Mouse (Mus musculus) right cerebral cortex, adult 18-20 months (tissue): Measurements from ENCODE around the gene Pgm2l1.

Source experiments
- DNase-seq: peaks from one replicate; pipeline ENCODE4 v3.0.0; 2022; ENCODE audit warnings: mixed read lengths

Pgm2l1 gene

GRCm38 (mm10) chr7:100227158-100227875 lies at the start of gene Pgm2l1:
TSS of gene Pgm2l1 (plus strand) at chr7:100227394.
- peak; percentile 98 for DNase-seq

DNA sequence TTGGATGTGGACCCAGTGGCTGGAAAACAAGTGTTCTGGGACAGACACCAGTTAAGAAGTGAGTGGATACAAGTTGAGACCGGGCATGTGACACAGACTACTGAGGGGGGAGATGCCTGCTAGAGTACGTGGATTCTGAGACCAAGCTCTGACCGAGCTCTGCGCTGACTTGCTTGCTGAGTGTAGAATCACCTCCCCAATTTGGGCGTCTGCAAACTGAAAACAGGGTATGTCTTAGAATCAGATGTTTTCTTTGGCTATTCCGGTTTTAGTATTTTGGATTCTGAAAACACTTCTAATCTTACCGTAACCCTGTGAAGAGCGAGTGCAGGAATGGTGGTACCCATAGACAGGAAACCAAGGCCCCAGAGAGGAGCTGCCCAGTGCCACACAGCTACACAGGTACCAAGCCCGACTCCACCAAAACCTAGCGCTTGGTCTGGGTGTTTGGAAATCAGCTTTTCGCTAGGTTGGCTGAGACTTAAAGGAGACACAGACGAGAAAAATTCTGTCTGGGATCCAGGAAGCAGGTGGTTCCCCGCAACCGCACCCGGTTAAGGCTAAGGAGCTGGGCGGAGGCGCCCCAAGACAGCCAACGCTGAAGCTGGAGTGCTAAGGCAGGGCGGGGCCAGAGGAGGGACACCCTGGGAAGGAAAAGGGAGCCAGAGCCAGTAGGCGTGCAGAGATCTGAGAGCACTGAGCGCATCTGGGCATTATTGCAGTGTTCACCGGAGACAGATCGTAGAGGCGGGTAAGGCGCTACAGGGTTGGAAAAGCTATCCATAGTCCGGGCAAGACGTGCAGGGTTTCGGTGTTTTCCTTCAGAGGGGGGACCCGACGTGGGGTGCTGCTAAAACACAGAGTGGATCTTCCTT lies 48.9 kb upstream of the Pgm2l1 start:
- DNase-seq = peak; percentile 74

DNA sequence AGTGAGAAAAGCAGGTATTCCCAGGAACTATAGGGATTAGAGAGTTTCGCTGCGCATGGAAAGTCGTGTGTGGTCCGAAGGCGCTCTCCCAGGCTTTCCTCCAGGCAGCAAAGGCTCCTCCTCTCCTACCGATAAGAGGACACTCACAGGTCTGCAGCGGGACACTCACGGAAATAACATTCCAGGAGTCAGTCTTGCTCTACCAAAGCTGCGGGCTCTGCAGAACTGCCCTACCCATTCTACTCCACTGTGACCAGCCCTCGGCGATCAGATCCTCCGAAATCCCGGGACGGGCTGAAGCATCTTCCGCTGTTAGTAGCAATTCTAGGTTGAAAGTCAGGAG lies 48.3 kb upstream of the Pgm2l1 start:
- no peak for DNase-seq

DNA sequence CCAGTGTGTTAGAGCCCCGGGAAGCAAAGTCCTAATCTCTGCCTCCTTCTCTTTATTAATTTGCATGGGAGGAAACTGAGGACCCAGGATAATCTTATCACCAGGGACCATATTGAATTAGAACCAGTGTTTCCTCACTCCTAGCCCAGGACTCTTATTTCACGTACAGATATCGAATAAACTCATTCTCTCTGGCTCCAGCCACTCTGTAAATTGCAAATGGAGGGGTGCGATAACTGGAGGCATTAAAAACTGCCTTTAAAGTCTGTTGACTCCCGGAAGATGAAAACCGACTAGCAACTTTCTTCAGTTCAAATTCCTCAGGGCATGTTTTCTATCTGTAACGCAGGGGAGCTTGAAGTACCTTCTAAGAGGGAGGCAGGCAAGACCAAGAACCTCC lies 47.8 kb upstream of the Pgm2l1 start:
- DNase-seq = no peak

- no peak for DNase-seq
Measured at GRCm38 (mm10) chr7:100179836-100180407, 47.3 kb upstream of the Pgm2l1 start.

GRCm38 (mm10) chr7:100181176-100181575 lies 46.0 kb upstream of the Pgm2l1 start:
- DNase-seq = no peak

DNA sequence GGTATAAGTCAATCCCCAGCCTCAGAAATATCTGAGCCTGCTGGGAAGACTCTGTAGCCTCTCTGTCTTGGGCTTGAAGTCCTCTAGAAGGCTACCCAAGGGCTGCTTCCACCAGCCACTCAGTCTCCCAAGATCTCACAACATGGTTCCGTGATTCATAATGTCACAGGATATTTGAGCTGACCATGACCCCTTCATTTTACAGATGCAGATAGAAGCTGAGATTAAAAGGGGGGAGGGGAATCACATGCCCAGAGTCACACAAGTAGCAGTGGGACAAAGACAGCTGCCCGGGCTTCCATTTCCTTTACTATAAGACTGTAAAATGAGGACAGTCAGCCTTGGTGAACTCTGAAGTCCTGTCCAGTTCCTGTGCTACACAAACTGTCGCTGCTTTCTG lies 45.6 kb upstream of the Pgm2l1 start:
- no peak for DNase-seq

DNA sequence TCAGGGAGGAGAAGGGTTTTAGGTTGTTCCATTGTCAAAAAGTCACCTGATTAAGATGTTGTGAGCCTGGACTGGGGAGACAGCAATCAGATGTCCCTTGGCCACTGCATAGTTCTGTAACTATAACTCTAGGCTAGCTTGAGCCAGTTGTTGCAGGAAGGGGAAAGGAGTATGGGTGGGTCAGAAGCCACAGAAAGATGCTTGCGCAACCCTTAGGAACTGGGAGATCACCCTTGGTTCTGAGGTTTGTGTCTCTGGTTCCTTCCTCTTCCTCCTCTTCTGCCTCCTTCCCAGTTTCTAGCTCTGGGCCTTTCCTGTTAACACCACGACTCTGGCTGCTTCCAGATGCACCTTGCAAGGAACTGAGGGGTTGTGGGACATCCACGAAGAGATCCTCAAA lies 44.8 kb upstream of the Pgm2l1 start:
- no peak for DNase-seq

DNA sequence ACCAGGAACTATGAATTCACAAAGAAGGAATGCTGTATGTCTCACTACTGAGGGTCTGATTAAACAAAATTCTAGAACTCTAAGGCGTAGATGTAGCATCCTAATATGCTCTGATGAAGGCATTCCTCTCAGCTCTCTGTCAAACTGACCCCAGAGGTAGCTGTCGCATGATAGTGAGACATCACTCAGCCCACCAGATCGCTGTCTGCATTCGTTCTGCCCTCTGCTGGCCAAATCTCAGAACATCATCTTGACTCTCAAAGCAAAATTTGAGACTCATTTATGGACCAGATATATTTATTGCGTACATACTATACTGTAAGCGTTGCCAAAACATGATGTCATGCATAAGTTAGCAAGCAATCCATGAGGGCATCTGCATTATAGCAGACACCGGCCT lies 39.6 kb upstream of the Pgm2l1 start:
- peak; percentile 13 for DNase-seq

- no peak for DNase-seq
Measured at GRCm38 (mm10) chr7:100190167-100190566, 37.0 kb upstream of the Pgm2l1 start.

DNA sequence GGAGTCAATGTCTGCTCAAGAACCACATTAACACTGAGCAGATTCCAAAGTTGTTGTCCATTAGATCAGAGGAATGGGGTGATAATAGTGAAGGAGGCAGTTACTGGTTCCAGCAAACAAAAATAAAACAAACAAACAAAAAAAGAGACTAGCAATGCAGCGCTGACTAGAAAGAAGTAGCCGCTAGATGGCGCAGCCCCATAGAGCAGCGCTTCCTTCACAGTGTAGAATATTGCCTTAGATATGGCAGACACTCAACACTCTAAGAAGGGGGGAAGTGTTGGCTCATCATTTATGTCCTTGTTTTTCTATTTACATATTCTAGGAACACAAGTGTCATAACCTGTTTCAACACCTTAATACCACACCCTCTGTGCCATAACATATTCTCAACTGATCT lies 36.4 kb upstream of the Pgm2l1 start:
- DNase-seq = peak; percentile 35

DNA sequence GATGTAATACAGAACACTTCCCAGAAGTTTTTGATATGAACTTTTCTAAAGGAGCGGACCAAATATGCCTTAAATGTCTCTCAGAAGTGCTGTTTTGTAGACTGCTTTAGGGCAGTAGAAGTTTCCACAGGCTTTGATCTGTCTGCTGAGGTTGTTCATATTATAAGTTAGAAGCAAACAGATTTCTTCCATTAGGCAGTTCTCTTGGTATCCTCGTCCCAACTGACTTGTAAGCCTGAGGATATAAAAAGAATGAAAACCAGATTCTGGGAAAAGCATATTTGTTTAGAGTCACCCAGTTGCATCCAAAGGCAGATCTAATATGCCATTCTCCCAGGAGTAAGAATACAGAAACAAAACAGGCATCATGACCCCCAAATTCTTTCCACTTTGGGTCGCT lies 26.0 kb upstream of the Pgm2l1 start:
- DNase-seq = no peak

- DNase-seq = no peak
Measured at GRCm38 (mm10) chr7:100203616-100204015, 23.6 kb upstream of the Pgm2l1 start.

- DNase-seq = no peak
Measured at GRCm38 (mm10) chr7:100204871-100205270, 22.3 kb upstream of the Pgm2l1 start.

DNA sequence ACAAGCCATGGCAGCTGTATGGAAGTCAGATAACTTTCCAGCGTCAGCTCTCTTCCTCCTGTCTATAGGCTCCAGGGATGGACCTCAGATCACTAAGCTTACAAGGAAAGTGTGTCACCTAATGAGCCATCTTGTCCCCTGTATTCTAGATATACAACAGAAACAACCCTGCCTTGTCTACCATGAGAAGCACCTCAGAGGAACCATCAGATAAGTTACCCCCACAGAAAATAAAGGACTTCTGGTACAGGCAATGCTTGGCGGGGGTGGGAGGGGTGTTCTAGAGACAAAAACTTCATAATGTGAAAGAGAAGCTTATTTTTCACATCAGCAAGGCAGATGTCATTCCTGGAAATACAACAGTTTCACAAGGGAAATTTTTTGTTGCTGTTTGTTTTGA lies 21.1 kb upstream of the Pgm2l1 start:
- DNase-seq = no peak

DNA sequence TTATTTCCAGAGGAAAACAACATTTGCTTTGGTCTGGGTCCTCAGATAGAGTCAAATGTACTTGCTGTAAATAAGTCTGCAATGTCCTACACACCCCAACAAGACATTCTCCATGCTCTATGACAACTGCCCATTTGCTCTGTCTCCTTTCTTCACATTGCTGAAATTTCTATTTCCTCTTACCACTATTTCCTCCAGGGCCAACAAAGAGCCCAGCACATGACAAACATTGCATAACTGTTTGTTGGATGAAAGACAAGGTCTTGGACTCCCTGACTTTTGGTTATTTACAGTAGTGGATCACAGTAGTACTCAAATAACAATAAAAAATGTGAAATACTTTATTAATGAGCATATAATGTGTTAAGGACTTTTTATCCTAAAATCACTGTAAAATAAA lies 19.3 kb upstream of the Pgm2l1 start:
- DNase-seq = no peak

DNA sequence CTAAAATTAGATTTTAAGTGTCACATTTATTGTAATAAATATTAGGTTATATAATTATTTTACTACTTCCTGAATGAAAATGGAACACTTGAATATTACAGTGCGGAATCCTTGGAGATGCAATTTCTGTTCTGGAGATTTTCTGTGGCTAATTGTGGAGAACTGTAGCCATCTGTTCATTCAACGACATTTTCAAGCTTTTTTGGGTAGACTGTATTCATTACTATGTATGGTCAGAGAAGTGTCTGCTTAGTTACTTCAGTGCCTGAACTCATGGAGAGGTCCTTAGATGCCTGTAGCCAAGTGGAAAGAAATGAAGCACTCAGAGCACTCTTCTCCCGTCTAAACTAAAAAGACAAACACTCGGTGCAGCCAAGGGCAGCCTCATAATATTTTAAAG lies 12.9 kb upstream of the Pgm2l1 start:
- peak; percentile 30 for DNase-seq

DNA sequence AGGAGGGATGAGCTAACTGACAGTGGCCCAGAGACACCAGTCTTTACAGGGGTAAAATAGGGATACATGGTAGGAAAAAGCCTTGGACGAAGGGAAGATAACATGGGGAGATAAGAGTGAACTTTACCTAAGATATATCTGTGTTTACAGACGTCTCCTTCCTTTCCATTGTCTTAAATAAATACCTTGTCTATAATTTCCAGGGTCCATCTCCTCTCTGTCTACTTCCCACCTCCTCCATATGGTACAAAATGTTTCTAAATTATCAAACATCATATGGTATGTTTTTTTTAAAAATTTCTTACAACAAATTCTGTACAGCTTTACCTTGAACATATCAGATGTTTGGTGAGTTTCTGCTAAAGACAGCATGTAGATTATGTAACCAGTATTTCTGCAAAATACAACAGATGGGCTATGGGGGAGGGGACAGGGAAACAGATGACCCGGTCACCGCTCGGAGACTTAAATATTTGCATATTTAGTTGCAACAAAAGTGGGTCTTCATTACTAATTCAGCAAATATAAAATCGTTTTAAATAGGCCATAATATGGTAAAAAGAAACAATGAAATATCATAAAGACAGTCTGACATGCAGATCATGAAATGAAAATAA lies 12.0 kb upstream of the Pgm2l1 start:
- DNase-seq = no peak

GRCm38 (mm10) chr7:100215976-100216375 lies 11.2 kb upstream of the Pgm2l1 start:
- DNase-seq = no peak

DNA sequence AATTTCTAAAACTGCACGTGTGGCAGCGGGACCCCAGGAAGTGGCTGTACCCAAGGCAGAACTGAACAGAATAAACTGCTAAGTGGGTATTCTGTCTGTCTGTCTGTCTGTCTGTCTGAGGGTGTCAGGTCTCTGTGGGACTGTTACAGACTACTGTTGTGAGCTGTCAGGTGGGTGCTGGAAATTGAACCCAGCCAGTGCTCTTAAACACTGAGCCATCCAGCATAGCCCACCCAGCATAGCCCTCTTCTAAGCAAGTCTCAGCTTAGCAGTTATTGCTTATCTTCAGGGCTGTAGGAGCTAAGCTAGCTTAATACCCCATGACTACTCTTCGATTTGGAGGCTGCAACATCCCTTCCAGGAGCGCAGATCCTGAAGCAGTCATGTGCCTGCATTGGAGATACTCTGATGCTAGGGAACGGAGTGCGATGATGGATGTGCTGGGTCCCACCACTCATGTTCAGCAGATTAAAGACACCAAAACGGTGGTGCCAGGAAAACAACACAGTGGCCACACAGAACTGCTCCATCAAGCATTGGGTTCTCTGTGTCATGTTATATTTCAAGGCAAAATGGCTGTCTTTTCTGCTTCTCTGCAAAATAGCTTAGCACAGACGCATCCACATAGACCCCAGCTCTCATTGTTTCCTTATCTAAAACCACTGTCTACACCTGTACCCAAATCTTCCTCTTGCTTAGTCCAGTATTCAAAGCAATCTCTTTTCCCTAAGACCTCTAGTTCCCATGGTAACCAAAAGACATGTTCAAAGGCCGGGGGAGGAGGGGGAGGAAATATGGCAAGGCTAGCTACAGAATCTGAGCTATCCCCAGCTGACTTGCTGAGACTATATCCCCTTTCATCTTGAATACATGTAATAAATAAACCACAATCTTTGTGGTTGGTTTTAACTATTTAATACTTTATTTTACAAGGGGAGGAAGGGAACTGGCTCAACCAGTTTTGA lies 10.3 kb upstream of the Pgm2l1 start:
- peak; percentile 46 for DNase-seq

DNA sequence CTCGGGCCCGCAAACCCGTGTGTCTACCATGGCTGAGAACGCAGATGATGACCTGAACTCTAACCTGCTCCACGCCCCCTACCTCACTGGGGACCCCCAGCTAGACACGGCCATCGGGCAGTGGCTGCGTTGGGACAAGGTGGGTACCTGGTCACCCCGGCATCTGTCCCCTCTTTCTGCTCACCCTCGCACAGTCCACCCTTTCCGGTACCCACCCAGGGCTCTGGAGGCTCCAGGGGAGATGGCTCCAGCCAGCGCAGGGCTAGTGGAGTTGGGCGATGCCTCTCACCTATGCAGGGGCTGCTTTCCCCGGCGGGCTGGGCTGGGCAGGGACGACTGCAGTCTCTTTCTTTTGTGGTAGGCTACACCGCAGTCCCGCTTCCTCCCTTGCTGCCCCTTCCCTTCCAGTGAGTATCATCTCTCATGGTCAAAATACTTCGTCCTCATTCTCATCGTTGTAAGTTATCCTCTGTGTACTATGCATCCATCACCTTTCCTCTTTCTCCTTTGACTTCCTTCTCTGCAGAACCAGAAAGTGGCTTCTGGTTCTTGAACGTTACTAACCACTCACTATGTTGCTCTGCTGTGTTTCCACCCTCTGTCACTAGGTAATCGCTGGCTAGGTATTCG lies 817 bp downstream of the Pgm2l1 start:
- DNase-seq = peak; percentile 17

DNA sequence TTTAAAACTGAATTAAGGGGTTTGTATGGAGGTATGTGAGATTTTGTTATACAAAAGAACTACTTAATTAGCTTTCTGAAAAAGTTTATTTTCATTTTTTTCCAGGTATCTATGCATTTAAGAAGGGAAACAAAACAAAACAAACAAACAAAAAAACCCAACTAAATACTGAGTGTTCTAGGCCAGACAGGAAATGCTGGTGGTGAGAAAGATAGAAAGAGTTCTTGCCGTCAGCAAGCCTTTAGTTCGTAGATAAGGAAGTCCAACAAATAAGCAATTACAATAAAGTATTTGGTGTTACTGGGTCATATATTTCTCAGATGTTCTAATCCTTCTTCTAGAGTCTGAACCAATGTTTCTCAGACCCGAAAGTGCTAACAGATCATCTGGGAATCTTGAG lies 1.8 kb downstream of the Pgm2l1 start:
- no peak for DNase-seq
